Mouse (Mus musculus): ENCODE measurements around the gene Exoc3l2. TPM values are rescaled to one million over a fixed set of nuclear protein-coding genes. Genes with fewer than 3 reads are reported as not detected.

Gene Exoc3l2
- polyA plus RNA-seq, 1 experiment from 2014 or later = 1.1 TPM

- TF ChIP-seq EP300 (IDR thresholded peaks at IDR 0.05; ENCODE audit: low read depth) = no peak
- peak; percentile 20; the same call in 1 of the 2 replicates for TF ChIP-seq CTCF (IDR thresholded peaks at IDR 0.05; ENCODE audit: low read depth)
- no peak overlapping the region for H3K9ac ChIP-seq (replicated peaks)
- peaks cover 14% of the 10 kb centered on the region for H3K4me1 ChIP-seq (ENCODE audit: insufficient read depth)
- 0 out of 2 replicates have a peak, but pooled peaks cover 6% of the 10 kb centered on the region for H3K36me3 ChIP-seq (replicated peaks; ENCODE audit: insufficient read depth, low read length)
- no peak overlapping the region for H3K4me2 ChIP-seq (ENCODE audit: low read depth, low read length)
- no peaks in the 10 kb centered on the region for H3K9me3 ChIP-seq (ENCODE audit: low read length)
- H3K27me3 ChIP-seq (ENCODE audit: insufficient read depth, low read length) = peaks cover 56% of the 10 kb centered on the region
- H3K27ac ChIP-seq (ENCODE audit: low read depth) = no peak overlapping the region
- 74% methylated on average over 2 of the region's 2 CpGs for WGBS (ENCODE audit: insufficient replicate concordance)
- no peak for DNase-seq
- no peak for ATAC-seq
- no peak overlapping the region for H3K4me3 ChIP-seq (ENCODE audit: low read depth, low read length)
These were observed 62.0 kb downstream of the Exoc3l2 start for GRCm38 (mm10) chr7:19525105-19525481.

- Histone ChIP-seq H3K36me3 (replicated peaks; ENCODE audit: insufficient read depth, low read length) (peaks cover 55% of the 10 kb centered on the region), H3K4me2 (ENCODE audit: low read depth, low read length) (no peak overlapping the region), H3K27me3 (ENCODE audit: insufficient read depth, low read length) (no peaks in the 10 kb centered on the region), H3K4me3 (ENCODE audit: low read depth, low read length) (no peak overlapping the region), H3K9ac (replicated peaks) (no peak overlapping the region), H3K4me1 (ENCODE audit: insufficient read depth) (no peaks in the 10 kb centered on the region), H3K27ac (ENCODE audit: low read depth) (no peak overlapping the region), H3K9me3 (ENCODE audit: low read length) (no peaks in the 10 kb centered on the region)
- no peak for DNase-seq
- WGBS (ENCODE audit: insufficient replicate concordance) = 80% methylated on average over 10 of the region's 10 CpGs
- no peak for TF ChIP-seq EP300 (IDR thresholded peaks at IDR 0.05; ENCODE audit: low read depth)
- peak; percentile 28 for TF ChIP-seq CTCF (IDR thresholded peaks at IDR 0.05; ENCODE audit: low read depth)
- ATAC-seq = no peak
These were observed 67.9 kb downstream of the Exoc3l2 start for GRCm38 (mm10) chr7:19531077-19531476.

GRCm38 (mm10) chr7:19532240-19532639 is 69.1 kb downstream of the Exoc3l2 start:
- ATAC-seq (no peak), DNase-seq (no peak)
- H3K36me3 ChIP-seq (replicated peaks; ENCODE audit: insufficient read depth, low read length) = peaks cover 57% of the 10 kb centered on the region
- H3K27me3 ChIP-seq (ENCODE audit: insufficient read depth, low read length) = no peaks in the 10 kb centered on the region
- no peak overlapping the region for H3K4me3 ChIP-seq (ENCODE audit: low read depth, low read length)
- no peak overlapping the region for H3K4me2 ChIP-seq (ENCODE audit: low read depth, low read length)
- no peaks in the 10 kb centered on the region for H3K9me3 ChIP-seq (ENCODE audit: low read length)
- H3K4me1 ChIP-seq (ENCODE audit: insufficient read depth) = no peaks in the 10 kb centered on the region
- WGBS (ENCODE audit: insufficient replicate concordance) = 89% methylated on average over 13 of the region's 14 CpGs
- TF ChIP-seq EP300 (IDR thresholded peaks at IDR 0.05; ENCODE audit: low read depth) (no peak), CTCF (IDR thresholded peaks at IDR 0.05; ENCODE audit: low read depth) (no peak)
- no peak overlapping the region for H3K27ac ChIP-seq (ENCODE audit: low read depth)
- no peak overlapping the region for H3K9ac ChIP-seq (replicated peaks)

- H3K27ac ChIP-seq (ENCODE audit: low read depth) = no peak overlapping the region
- WGBS (ENCODE audit: insufficient replicate concordance) = 95% methylated on average over 10 of the region's 10 CpGs
- DNase-seq (no peak), ATAC-seq (no peak)
- no peaks in the 10 kb centered on the region for H3K4me1 ChIP-seq (ENCODE audit: insufficient read depth)
- H3K4me2 ChIP-seq (ENCODE audit: low read depth, low read length) = no peak overlapping the region
- no peaks in the 10 kb centered on the region for H3K9me3 ChIP-seq (ENCODE audit: low read length)
- peaks cover 53% of the 10 kb centered on the region for H3K36me3 ChIP-seq (replicated peaks; ENCODE audit: insufficient read depth, low read length)
- H3K9ac ChIP-seq (replicated peaks) = no peak overlapping the region
- TF ChIP-seq CTCF (IDR thresholded peaks at IDR 0.05; ENCODE audit: low read depth) (no peak), EP300 (IDR thresholded peaks at IDR 0.05; ENCODE audit: low read depth) (no peak)
- no peaks in the 10 kb centered on the region for H3K27me3 ChIP-seq (ENCODE audit: insufficient read depth, low read length)
- no peak overlapping the region for H3K4me3 ChIP-seq (ENCODE audit: low read depth, low read length)
These were observed 71.5 kb downstream of the Exoc3l2 start for GRCm38 (mm10) chr7:19534676-19535075.

GRCm38 (mm10) chr7:19540771-19541566 is 77.8 kb downstream of the Exoc3l2 start:
- H3K4me3 ChIP-seq (ENCODE audit: low read depth, low read length) = no peak overlapping the region
- no peaks in the 10 kb centered on the region for H3K9me3 ChIP-seq (ENCODE audit: low read length)
- ATAC-seq (no peak), DNase-seq (no peak)
- H3K27me3 ChIP-seq (ENCODE audit: insufficient read depth, low read length) = no peaks in the 10 kb centered on the region
- H3K4me2 ChIP-seq (ENCODE audit: low read depth, low read length) = no peak overlapping the region
- peaks cover 3% of the 10 kb centered on the region for H3K36me3 ChIP-seq (replicated peaks; ENCODE audit: insufficient read depth, low read length)
- H3K27ac ChIP-seq (ENCODE audit: low read depth) = no peak overlapping the region
- H3K9ac ChIP-seq (replicated peaks) = no peak overlapping the region
- WGBS (ENCODE audit: insufficient replicate concordance) = 83% methylated on average over 2 of the region's 2 CpGs
- H3K4me1 ChIP-seq (ENCODE audit: insufficient read depth) = peaks cover 11% of the 10 kb centered on the region
- no peak for TF ChIP-seq EP300 (IDR thresholded peaks at IDR 0.05; ENCODE audit: low read depth)
- TF ChIP-seq CTCF (IDR thresholded peaks at IDR 0.05; ENCODE audit: low read depth) = no peak

- Histone ChIP-seq H3K36me3 (replicated peaks; ENCODE audit: insufficient read depth, low read length) (peaks cover 3% of the 10 kb centered on the region), H3K9me3 (ENCODE audit: low read length) (no peaks in the 10 kb centered on the region), H3K9ac (replicated peaks) (no peak overlapping the region), H3K27ac (ENCODE audit: low read depth) (no peak overlapping the region), H3K4me2 (ENCODE audit: low read depth, low read length) (no peak overlapping the region), H3K27me3 (ENCODE audit: insufficient read depth, low read length) (no peaks in the 10 kb centered on the region), H3K4me1 (ENCODE audit: insufficient read depth) (peaks cover 16% of the 10 kb centered on the region), H3K4me3 (ENCODE audit: low read depth, low read length) (no peak overlapping the region)
- ATAC-seq (no peak), DNase-seq (no peak)
- WGBS (ENCODE audit: insufficient replicate concordance) = 85% methylated on average over 7 of the region's 7 CpGs
- no peak for TF ChIP-seq CTCF (IDR thresholded peaks at IDR 0.05; ENCODE audit: low read depth)
- TF ChIP-seq EP300 (IDR thresholded peaks at IDR 0.05; ENCODE audit: low read depth) = no peak
These were observed 78.6 kb downstream of the Exoc3l2 start for GRCm38 (mm10) chr7:19541681-19542154.
